Mouse (Mus musculus) forebrain, postnatal 0 days (tissue): ENCODE measurements around the gene Zbtb4. TPM values are rescaled to one million over a fixed set of nuclear protein-coding genes. Genes with fewer than 3 reads are reported as not detected.

Experiments
- ATAC-seq: fragments of 200-750 bp; cut with Nextera tagmentation; 2 replicates; pipeline ENCODE4 v1.8.0; 2017; ENCODE audit warnings: mild to moderate bottlenecking, moderate library complexity
- DNase-seq: peaks from one replicate; pipeline ENCODE4 v3.0.0-alpha.2; 2015
- H3K27ac ChIP-seq: fragments of 300-500 bp; sonication (generic); 2 replicates; pipeline ENCODE4 v1.5.1; 2014; ENCODE audit warnings: low read depth, mild to moderate bottlenecking, antibody characterized with exemption, low read length, moderate library complexity, mixed read lengths
- H3K27me3 ChIP-seq: fragments of 300-500 bp; sonication (generic); 2 replicates; pipeline ENCODE4 v1.6.1; 2014; ENCODE audit warnings: mild to moderate bottlenecking, low read length, mixed read lengths; ENCODE audit not compliant: insufficient read depth
- H3K36me3 ChIP-seq: fragments of 300-500 bp; sonication (generic); 2 replicates; pipeline ENCODE4 v1.6.1; 2014; ENCODE audit warnings: mild to moderate bottlenecking, moderate library complexity; ENCODE audit not compliant: insufficient read depth
- H3K4me1 ChIP-seq: fragments of 300-500 bp; sonication (generic); 2 replicates; pipeline ENCODE4 v1.6.1; 2014; ENCODE audit warnings: antibody characterized with exemption; ENCODE audit not compliant: insufficient read depth
- H3K4me2 ChIP-seq: fragments of 300-500 bp; sonication (generic); 2 replicates; pipeline ENCODE4 v1.6.1; 2014; ENCODE audit warnings: low read depth, mild to moderate bottlenecking, moderate library complexity
- H3K4me3 ChIP-seq: fragments of 300-500 bp; sonication (generic); 2 replicates; pipeline ENCODE4 v1.5.1; 2014; ENCODE audit warnings: low read depth, low read length, mixed read lengths
- H3K9ac ChIP-seq: fragments of 300-500 bp; sonication (generic); 2 replicates; pipeline ENCODE4 v1.6.1; 2014; ENCODE audit warnings: mild to moderate bottlenecking
- H3K9me3 ChIP-seq: fragments of 300-500 bp; sonication (generic); 2 replicates; pipeline ENCODE4 v1.6.1; 2016; ENCODE audit warnings: low read length
- CTCF ChIP-seq: sonication (generic); IDR thresholded peaks from 2 replicates; pipeline ENCODE4 v1.5.1; 2016; ENCODE audit warnings: antibody characterized with exemption, control low read depth, low read depth
- WGBS: fragments of 180-500 bp; shearing (Covaris S2); extraction: QIAGEN DNeasy Blood & Tissue Kit; methylation state at CpG from one replicate; pipeline ENCODE4 v1.1.7; 2014; 5-methylcytosine and 5-hydroxymethylcytosine counted together
- polyA plus RNA-seq: library from polyadenylated mRNA; unstranded; fragments of >200 nt; fragmentation: Nextera tagmentation; extraction: Ambion mirVana; gene quantifications from 2 replicates; pipeline ENCODE4 v1.2.1, GENCODE M21; 2015
- total RNA-seq: library from RNA; depleted of rRNA; stranded (reverse); fragments of >200 nt; gene quantifications from 2 replicates; pipeline ENCODE4 v1.2.3, GENCODE M21; 2014; rRNA removed

Gene Zbtb4
- total RNA-seq (20.3 and 22.9 TPM in 2 replicates), polyA plus RNA-seq (2.1 and 2.7 TPM in 2 replicates)

DNA sequence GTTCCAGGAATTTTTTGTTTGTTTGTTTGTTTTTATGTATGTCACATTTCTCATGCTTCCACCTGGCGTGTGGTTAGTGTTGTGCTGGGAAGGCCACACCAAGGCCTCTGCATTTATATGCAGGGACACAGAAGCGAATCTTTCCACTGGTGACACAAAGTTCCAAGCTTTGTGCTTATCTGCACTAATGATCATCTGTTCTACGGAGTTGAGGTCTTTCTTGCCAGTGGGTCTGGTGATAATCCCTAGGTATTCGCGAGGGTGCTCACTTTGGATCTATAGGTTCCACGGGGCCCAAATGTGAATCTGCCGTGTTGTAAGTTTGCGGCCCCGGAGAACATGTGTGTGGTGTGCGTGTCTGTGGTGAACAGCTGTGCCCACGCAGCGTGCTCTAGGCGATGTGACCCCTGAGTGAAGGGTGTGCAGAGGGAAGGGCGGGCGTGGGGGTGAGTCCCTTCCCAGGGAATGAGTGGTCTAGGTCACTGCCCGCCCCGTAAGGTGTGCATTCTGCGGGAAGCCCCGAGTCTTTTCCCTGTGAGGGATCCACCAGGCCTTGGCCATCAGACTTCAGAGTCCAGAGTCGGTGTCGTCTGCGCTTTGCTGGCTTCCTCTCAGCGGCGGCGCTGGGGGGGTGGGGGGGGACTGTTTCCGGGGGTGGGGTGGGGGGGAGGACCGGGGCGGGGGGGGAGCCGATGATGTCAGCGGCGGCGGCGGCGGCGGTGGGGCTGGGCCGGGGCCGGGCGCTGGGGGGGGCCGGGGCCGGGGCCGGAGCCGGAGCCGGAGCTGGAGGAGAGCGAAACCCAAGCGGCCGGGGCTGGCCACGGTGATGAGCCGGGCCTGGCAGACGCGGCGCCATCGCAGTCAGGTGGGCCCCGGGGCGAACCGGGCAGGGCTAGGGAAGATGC, at the start of gene Zbtb4:
Gene Zbtb4, plus strand, starts transcription at position 692 of the 905 bp plus-strand sequence.
- no peaks in the 10 kb centered on the region for H3K9me3 ChIP-seq
- 39% methylated on average over 19 of the region's 55 CpGs for WGBS
- no peaks in the 10 kb centered on the region for H3K27me3 ChIP-seq
- peak within 1 kb of the TSS; percentile 90 for H3K4me3 ChIP-seq
- peaks cover 5% of the 10 kb centered on the region; the same call in 1 of the 2 replicates for H3K4me1 ChIP-seq
- peak within 1 kb of the TSS; percentile 89 for H3K27ac ChIP-seq
- no peak for TF ChIP-seq CTCF
- H3K36me3 ChIP-seq, result no peaks in the 10 kb centered on the region
- DNase-seq, result peak; percentile 53
- ATAC-seq, result peak; percentile 66
- H3K4me2 ChIP-seq, result peak within 1 kb of the TSS; percentile 72
- H3K9ac ChIP-seq, result peak within 1 kb of the TSS; percentile 99

DNA sequence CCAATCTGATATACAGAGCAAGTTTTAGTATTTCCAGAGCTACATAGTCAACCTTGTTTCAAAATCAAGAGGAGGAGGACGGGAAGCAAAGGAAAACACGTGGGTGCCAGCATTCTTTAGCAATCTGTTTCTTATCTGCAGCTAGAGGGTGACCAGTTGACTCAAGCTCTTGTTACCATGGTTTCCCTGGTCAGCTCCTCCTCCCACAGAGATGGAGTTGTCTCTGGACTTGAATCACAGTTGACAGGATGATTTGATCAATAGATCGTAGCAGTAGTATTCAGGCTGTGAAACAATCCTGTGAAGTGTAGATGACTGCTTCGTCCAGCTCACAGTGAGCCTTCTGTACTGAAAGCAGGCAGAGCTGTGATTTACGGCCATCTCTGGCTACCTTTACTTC, 49.8 kb upstream of the Zbtb4 start:
- no peak for ATAC-seq
- H3K9ac ChIP-seq, result no peak overlapping the region

DNA sequence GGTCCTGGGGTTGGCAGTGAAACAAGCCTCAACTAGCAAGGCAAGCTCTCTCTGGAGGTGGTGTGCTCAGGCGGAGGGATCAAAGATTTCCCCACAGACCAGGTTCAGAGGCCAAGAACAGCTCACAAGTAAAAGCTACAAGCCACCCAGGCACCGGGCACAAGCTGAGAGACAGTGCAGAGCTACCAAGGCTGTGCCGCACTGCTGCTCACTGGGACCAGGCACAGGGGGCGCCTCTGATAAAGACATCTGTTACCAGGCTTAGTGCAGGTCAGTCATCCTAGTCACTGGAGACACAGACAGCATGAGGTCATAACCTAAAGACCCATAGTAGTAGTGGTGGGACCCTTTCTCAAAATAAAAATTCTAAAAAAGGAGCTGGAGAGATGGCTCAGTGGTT, 48.8 kb upstream of the Zbtb4 start:
- Histone ChIP-seq H3K4me3 (no peak overlapping the region), H3K9ac (no peak overlapping the region), H3K27ac (no peak overlapping the region), H3K4me2 (no peak overlapping the region), H3K36me3 (no peaks in the 10 kb centered on the region), H3K4me1 (no peaks in the 10 kb centered on the region), H3K27me3 (no peaks in the 10 kb centered on the region), H3K9me3 (no peaks in the 10 kb centered on the region)
- no peak for TF ChIP-seq CTCF
- ATAC-seq (no peak), DNase-seq (no peak)
- 78% methylated on average over 4 of the region's 4 CpGs for WGBS

More for the DNA sequence above, 49.8 kb upstream of the Zbtb4 start:
- TF ChIP-seq CTCF, result no peak
- Histone ChIP-seq H3K27ac (no peak overlapping the region), H3K27me3 (no peaks in the 10 kb centered on the region), H3K4me3 (no peak overlapping the region), H3K4me2 (no peak overlapping the region), H3K4me1 (no peaks in the 10 kb centered on the region), H3K9me3 (no peaks in the 10 kb centered on the region), H3K36me3 (no peaks in the 10 kb centered on the region)
- no peak for DNase-seq
- 42% methylated on average over 5 of the region's 5 CpGs for WGBS

DNA sequence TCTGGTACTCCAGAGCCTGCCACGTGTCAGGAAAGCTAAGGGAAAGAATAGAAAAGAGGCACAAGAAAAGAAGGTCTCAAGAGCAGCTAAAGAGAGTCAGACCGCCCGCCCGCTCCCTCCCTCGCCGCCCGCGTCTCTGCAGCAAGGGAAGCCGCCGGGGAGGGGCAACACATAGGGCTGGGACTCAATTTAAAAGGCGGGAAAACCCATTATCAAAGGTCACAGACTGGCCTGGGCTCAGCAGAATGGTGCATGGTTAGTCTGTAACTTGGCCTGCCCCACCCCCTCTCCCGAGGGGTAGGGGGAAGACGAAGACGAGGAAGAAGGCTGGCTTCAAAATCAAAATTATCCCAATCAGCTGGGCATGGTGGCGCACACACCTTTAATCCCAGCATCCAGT, 47.1 kb upstream of the Zbtb4 start:
- Histone ChIP-seq H3K36me3 (no peaks in the 10 kb centered on the region), H3K4me1 (no peaks in the 10 kb centered on the region), H3K27me3 (no peaks in the 10 kb centered on the region), H3K4me2 (no peak overlapping the region), H3K9me3 (no peaks in the 10 kb centered on the region), H3K4me3 (no peak overlapping the region), H3K27ac (no peak overlapping the region), H3K9ac (no peak overlapping the region)
- ATAC-seq, result no peak
- TF ChIP-seq CTCF, result no peak
- DNase-seq, result no peak
- WGBS, result 26% methylated on average over 15 of the region's 15 CpGs

DNA sequence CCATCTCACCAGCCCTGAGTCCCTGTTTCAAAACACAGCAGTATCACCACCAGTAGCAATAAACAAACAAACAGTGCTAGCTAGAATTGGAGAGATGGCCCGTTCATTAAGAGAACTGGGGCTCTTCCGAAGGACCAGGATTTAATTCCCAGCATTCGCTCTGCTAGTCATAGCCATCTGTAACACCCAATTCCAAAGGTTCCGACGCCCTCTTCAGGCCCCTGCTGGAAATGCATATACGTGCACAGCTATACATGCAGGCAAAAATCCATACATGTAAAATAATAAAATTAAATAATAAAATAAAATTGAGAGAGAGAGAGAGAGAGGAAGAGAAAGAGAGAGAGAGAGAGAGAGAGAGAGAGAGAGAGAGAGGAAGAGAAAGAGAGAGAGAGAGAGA, 46.3 kb upstream of the Zbtb4 start:
- ATAC-seq (no peak), DNase-seq (no peak)
- H3K9ac ChIP-seq, result no peak overlapping the region
- H3K9me3 ChIP-seq, result no peaks in the 10 kb centered on the region
- H3K27ac ChIP-seq, result no peak overlapping the region
- WGBS, result 75% methylated on average over 6 of the region's 6 CpGs
- H3K4me2 ChIP-seq, result no peak overlapping the region
- TF ChIP-seq CTCF, result no peak
- no peaks in the 10 kb centered on the region for H3K4me1 ChIP-seq
- no peaks in the 10 kb centered on the region for H3K36me3 ChIP-seq
- H3K27me3 ChIP-seq, result no peaks in the 10 kb centered on the region
- no peak overlapping the region for H3K4me3 ChIP-seq

DNA sequence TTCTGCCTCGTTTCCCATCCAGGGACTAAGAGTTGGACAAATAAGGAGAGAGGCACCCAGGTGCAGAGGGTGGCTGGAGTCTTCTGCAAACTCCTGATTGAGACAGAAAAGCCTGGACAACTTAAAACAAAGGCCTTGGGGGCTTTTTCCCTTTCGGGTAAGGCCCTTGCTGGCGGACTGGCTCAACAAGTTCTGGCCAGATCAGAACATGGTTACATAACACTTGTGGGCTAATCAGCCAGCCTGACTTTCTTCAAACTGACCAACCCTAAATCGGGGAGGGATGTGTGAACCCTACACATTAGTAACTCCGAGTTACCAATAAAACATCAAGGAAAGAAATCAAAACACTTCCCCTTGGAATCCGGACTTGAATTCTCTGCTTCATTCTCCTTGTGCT, 44.9 kb upstream of the Zbtb4 start:
- Histone ChIP-seq H3K9me3 (no peaks in the 10 kb centered on the region), H3K27me3 (no peaks in the 10 kb centered on the region), H3K9ac (no peak overlapping the region; the same call in 1 of the 2 replicates), H3K4me3 (no peak overlapping the region), H3K27ac (no peak overlapping the region), H3K4me2 (no peak overlapping the region), H3K36me3 (no peaks in the 10 kb centered on the region), H3K4me1 (no peaks in the 10 kb centered on the region)
- no peak for TF ChIP-seq CTCF
- no peak for ATAC-seq
- DNase-seq, result no peak
- WGBS, result 79% methylated on average over 6 of the region's 6 CpGs

DNA sequence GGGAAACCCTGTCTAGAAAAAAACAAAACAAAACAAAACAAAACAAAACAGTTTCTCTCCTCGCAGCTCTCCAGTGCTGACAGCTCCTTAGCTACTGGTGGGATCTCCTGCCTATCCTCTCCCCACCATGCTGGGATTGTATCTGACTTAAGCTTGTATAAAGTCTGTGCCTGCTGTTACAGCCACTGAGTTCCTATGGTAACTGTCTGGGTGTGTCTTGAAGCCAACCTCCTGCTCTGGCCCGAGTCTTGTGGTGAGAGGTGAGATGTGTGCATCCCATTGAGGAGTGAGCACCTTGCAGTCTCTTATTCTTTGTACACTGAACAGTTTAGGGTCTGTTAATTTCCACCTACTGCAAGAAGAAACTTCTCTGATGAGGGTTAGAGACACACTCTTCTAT, 42.6 kb upstream of the Zbtb4 start:
- DNase-seq (no peak), ATAC-seq (no peak)
- WGBS, result 36% methylated on average over 2 of the region's 2 CpGs
- no peak for TF ChIP-seq CTCF
- Histone ChIP-seq H3K27ac (no peak overlapping the region), H3K4me2 (no peak overlapping the region), H3K4me1 (no peaks in the 10 kb centered on the region), H3K27me3 (no peaks in the 10 kb centered on the region), H3K9ac (no peak overlapping the region), H3K36me3 (no peaks in the 10 kb centered on the region), H3K4me3 (no peak overlapping the region), H3K9me3 (no peaks in the 10 kb centered on the region)
